Mouse (Mus musculus): Measurements from ENCODE around the gene Arnt2.

Gene Arnt2

DNA sequence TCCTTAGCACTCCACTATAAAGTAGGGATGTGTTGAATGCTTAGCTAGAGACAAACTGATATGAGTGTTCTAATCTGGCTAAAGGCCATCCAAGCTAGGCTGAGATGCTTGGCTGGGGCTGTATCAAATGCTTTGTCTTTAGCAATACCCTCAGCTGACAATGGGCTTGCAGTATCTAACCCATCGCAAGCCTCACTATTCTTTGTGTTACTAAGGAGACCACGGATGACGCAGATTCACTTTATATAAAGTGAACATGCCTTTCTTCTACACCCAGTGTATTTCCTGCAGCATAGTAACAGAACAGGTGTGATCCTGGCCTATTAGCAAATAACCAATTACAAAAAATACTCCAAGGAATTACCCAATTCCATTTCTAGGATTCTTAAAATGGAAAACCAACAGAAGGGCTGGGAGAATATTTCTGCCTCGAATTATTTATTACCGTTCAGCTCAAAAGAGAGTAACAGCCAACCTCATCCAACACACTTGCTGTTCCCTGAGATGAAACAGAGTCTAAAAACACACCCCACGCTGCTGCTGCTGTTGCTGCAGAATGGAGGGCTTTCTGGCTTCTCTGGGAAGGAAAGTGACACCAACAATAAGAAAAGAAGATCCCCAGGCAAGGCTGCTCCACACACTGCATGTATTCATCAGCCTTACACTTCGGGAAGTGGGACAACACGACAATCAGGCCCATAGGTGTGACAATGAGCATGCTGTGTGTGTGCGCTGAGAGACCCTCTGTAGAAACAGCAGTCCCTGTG is 61.6 kb downstream of the Arnt2 start:
- DNase-seq (ENCODE audit: low read depth, low spot score): no peak

DNA sequence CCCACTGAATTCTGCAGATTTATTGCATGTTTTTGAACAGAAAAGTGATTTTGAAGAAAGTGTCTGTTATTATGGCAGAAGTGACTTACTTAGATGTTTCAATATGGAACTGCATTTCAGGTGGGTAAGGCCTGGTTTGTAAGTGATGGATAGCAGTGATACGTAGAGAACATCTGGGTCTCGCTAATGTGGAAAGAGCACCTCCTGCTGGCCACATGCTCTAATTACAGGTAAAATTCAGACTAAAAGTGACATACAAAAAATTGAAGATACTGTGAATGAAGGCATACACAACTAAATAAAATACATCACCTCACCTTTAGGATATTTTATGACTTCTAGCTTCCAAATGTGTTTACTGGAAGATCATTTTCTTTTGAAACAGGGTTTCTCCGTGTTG is 66.8 kb downstream of the Arnt2 start:
- DNase-seq (ENCODE audit: low read depth, low spot score): no peak

DNA sequence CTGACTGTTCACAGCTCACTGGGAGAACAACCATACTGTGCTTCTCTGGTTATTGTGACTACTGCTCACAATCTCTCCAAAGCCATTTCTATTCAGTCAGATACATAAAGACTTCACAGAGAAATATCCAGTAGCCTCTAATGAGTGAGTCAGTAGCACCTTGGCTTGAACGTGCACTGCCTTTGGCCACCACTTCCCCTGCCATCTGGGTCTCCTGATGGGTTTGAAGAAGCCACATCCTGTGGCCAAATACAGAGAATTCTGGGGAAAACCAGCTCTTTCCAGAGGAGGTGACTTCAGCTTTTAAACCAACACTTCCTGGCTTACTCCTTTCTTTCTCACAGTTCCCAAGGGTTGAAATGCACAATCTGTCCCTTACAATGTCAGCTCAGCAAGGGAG is 69.0 kb downstream of the Arnt2 start:
- DNase-seq (ENCODE audit: low read depth, low spot score): no peak

- no peak for DNase-seq (ENCODE audit: low read depth, low spot score)
Observed at GRCm38 (mm10) chr7:84339186-84339585, 70.8 kb downstream of the Arnt2 start.

DNA sequence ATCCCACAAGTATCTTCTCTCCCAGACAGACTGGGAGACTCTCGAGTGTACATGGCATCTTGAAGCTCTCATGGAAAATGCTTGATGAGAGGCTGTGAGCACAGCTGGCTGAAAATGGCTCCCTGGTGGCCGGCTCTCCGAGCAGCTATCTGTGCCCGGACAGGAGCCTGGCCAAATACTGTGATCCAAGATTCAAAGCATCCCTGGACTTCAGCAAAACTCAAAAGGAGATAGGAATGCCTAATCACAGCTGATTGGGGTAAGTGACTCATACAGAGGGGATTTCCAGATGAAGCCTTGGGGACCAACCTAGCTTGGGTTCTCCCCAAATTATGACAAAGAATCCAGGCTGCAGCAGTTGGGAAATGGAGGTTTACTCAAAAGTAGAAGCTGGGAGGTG is 72.2 kb downstream of the Arnt2 start:
- no peak for DNase-seq (ENCODE audit: low read depth, low spot score)

- DNase-seq (ENCODE audit: low read depth, low spot score): no peak
Observed at GRCm38 (mm10) chr7:84336907-84337306, 73.1 kb downstream of the Arnt2 start.

DNA sequence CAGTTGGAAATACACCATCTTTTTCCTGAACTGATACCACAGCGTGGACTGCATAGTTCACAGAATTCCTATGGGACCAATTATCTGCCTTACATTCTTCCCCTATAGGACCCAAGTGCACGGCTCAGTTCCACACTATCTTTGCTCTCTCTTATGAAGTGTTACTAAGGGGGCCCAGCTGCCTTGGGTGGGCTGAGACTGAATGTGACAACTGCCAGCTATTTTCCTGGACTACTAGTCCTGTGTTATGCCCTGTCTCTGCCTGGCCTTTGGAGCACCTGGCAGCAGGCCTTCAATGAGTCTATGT is 73.4 kb downstream of the Arnt2 start:
- DNase-seq (ENCODE audit: low read depth, low spot score): no peak

- DNase-seq (ENCODE audit: low read depth, low spot score): no peak
Observed at GRCm38 (mm10) chr7:84335766-84336579, 74.0 kb downstream of the Arnt2 start.

- DNase-seq (ENCODE audit: low read depth, low spot score): no peak
Observed at GRCm38 (mm10) chr7:84333996-84334395, 76.0 kb downstream of the Arnt2 start.

DNA sequence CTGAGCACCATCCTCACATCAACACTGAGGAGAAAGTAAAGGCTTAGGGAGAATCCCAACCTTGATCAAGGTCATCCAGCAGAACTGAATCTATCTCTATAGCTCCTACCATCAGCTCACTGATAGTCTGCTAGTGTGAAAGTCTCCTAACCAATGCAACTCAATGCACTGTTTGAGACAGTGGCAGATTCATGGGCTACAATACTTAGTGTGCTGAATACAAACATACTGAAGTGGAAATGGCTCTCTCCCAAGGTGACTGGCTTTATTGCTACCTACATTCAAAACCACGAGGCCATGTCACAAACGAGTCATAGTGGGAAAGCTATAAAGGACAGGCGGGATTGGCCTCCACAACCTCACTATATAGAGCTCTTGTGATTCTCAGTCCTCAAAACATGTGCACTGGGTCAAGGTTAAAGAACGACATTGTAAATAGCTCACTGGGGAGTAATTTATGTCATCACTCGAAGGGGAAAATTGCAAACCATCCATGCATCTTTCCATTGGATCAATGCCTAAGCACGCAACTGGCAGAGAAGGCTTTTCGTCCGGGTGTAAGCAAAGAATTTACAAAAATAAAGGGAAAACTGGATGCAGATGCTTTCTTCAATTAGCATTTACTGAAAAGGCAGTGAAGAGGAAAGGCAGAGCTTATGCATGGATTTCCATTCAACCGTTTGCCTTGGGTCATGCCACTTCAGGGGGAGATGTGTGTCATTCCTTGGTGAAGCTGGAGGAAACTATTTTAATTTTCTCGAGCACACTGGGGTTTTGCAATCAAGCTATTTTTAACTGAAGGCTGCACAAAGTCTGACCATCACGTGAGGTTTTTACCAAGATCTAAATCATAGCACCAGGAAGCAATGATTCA is 77.4 kb downstream of the Arnt2 start:
- DNase-seq (ENCODE audit: low read depth, low spot score): peak; percentile 59

DNA sequence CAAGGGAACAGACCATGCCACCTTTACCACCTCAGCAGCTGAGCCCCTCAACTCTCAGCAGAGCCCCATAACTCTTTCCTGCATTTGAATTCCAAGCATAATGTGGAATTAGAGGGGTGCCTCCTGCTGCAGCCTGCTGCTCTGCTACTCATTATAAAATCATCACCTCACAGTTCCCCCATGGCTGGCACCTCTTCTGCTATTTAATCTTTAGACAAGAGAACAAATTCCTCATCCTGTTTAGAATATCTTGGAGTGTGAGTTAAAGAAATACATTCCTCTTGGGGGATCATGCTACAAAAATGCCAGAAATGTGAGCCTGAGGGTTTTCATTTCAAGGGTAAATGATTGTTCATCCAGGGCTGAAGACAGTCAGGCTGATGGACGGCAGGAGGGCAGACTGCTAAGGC is 80.8 kb downstream of the Arnt2 start:
- peak; percentile 57 for DNase-seq (ENCODE audit: low read depth, low spot score)

- DNase-seq (ENCODE audit: low read depth, low spot score): no peak
Observed at GRCm38 (mm10) chr7:84328770-84329169, 81.2 kb downstream of the Arnt2 start.

DNA sequence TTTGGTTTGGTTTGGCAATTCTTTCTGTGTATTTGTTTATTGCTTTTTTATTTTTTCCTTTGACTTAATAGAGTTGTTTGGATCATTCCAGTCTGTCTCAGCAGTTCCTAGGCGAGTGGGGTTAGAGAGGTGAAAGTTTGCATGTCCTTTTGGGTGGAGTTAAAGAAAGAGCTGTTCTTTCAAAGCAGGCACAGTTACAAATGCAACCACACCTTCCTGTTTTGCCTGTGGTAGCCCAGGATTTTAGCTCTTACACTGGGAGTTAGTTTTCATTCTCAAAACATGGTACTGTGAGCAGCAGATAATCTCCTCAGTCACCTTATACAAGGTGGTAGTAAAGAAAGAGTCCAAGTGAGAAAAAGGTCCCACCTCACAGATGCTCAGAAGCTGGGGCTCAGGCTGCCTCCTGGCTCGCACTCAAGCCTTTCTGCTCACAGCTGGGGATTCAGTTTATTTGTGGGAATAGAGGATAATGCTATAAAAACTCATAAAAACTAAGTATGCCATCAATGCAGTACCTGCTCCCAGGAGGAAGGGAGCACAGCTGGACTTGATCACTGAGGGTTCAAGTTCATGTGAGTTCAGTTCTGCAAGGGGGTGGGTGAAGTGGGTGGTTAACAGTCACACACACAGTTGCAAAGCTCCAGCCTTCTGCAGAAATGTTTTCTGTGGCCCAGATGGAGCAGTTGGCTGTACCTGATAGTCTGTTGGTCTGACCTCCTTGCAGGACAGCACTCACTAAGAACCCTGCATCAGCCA is 84.2 kb downstream of the Arnt2 start:
- peak; percentile 2 for DNase-seq (ENCODE audit: low read depth, low spot score)

GRCm38 (mm10) chr7:84321542-84321941 is 88.4 kb downstream of the Arnt2 start:
- DNase-seq (ENCODE audit: low read depth, low spot score): no peak

DNA sequence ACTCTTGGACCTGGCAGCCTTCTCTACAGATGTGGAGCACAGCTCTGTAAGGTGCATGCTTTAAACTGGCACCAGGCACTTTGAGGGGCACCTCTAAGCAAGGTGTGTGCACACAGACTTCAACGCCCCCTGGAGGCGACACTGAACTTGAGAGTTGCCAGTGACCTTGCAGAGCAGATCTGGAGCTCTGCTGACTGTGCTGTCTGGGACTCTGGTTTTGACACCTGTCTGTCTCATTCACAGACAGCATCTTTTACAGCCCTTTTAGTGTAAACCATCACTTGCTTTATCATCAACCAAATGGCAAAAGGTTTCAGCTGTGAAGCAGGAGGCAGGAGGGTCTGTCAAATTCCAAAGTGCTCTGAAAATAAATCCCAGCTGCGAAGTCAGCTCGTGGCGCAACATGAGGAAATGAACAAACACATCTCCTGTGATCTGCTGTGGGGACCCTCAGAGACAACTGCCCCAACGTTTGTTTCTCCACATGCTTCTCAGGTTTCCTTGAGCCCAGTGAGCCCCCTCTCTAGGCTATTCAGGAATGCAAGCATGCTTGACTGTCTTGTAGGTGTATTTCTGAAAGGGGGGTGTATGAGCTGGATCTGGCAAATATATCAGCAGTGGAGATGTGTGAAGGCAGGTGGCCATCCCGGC is 94.5 kb downstream of the Arnt2 start:
- peak; percentile 24 for DNase-seq (ENCODE audit: low read depth, low spot score)

- no peak for DNase-seq (ENCODE audit: low read depth, low spot score)
Observed at GRCm38 (mm10) chr7:84314742-84315141, 95.2 kb downstream of the Arnt2 start.

DNA sequence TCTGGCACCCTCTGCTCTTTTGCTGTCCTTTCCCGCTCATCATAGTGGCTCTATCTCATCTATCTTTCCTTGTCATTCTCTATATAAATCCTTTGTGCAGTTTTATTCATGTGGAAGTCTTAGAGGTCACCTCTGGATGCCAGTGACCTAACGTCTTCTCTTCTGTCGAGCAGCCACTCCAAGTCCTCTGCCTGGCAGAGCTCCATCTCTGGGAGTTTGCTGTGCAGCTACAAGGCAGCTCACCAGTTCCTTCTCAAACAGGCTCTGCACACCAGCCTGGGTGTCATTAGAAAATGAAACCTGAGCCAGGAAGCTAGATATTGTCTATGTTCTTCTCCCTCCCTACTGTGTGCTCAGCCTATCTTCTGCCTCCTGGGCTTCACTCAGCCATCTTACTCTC is 98.4 kb downstream of the Arnt2 start:
- no peak for DNase-seq (ENCODE audit: low read depth, low spot score)

- DNase-seq (ENCODE audit: low read depth, low spot score): no peak
Observed at GRCm38 (mm10) chr7:84310909-84311311, 99.1 kb downstream of the Arnt2 start.

- no peak for DNase-seq (ENCODE audit: low read depth, low spot score)
Observed at GRCm38 (mm10) chr7:84307329-84307925, 102.5 kb downstream of the Arnt2 start.

GRCm38 (mm10) chr7:84300261-84300660 is 109.7 kb downstream of the Arnt2 start:
- DNase-seq (ENCODE audit: low read depth, low spot score): no peak

GRCm38 (mm10) chr7:84299601-84300000 is 110.4 kb downstream of the Arnt2 start:
- DNase-seq (ENCODE audit: low read depth, low spot score): no peak
